Mouse (Mus musculus) urinary bladder, postnatal 4 days (tissue): Measurements from ENCODE around the gene Gm2163.
"Not testable (repeated sequence)": the region's sequence is repeated elsewhere in the genome, so short reads cannot be mapped to it uniquely, and the experiment has no call there.

Experiments used
- DNase-seq, 2 experiments: peaks; one replicate each; pipeline ENCODE4 v3.0.0; 2021 to 2022; ENCODE audit warnings: low spot score in 2 of 2

The Gm2163 gene

GRCm38 (mm10) chr4:42466452-42466851 lies at the start of gene Gm2163:
Gene Gm2163 (plus strand): TSS chr4:42466752.
- DNase-seq: not testable (repeated sequence)

GRCm38 (mm10) chr4:42439078-42439477 lies 27.5 kb upstream of the Gm2163 start, which contains the start of gene Gm21586:
Gene Gm21586 (plus strand): TSS chr4:42439378.
- not testable (repeated sequence) for DNase-seq

GRCm38 (mm10) chr4:42528075-42528474 lies 61.5 kb downstream of the Gm2163 start, which contains the start of gene Fam205a2:
Gene Fam205a2 (minus strand): TSS chr4:42528175.
- DNase-seq: not testable (repeated sequence)

GRCm38 (mm10) chr4:42611895-42612294 lies 145.3 kb downstream of the Gm2163 start, which contains the start of gene Gm10591:
Gene Gm10591 (plus strand): TSS chr4:42612195.
- DNase-seq: not testable (repeated sequence)

- DNase-seq: not testable (repeated sequence)
Measured at GRCm38 (mm10) chr4:42629419-42629818, 162.9 kb downstream of the Gm2163 start, which contains the start of gene Gm2564. Gene Gm2564 (plus strand): TSS chr4:42629719.
